Mouse (Mus musculus) CD4-positive naive resting alpha-beta T cell, adult 76 days (primary cell): ENCODE measurements around the gene Nlrp4f. TPM values are rescaled to one million over a fixed set of nuclear protein-coding genes. Genes with fewer than 3 reads are reported as not detected.

ENCODE experiments used
- total RNA-seq: library from RNA; stranded (reverse); gene quantifications from one replicate; pipeline ENCODE4 v1.2.4, GENCODE M21; 2023

Nlrp4f gene
- total RNA-seq = not detected

GRCm38 (mm10) chr13:65205877-65206276 lies at the start of gene Nlrp4f:
Gene Nlrp4f, minus strand, starts transcription at chr13:65205977.

GRCm38 (mm10) chr13:65149940-65150339 lies 55.8 kb downstream of the Nlrp4f start, which contains the start of gene Olfr466:
Gene Olfr466, plus strand, starts transcription at chr13:65150240.

GRCm38 (mm10) chr13:65137789-65138188 lies 68.0 kb downstream of the Nlrp4f start, which contains the start of gene Olfr465-ps1:
Gene Olfr465-ps1, plus strand, starts transcription at chr13:65138089.

Other genes starting within 250 kb of the Nlrp4f start
- gene Spata31d1c, start 172.9 kb downstream of the Nlrp4f start, total RNA-seq = not detected
- gene Prss47, start 153.2 kb downstream of the Nlrp4f start, total RNA-seq = not detected
- gene Mfsd14b, start 93.0 kb downstream of the Nlrp4f start, total RNA-seq = 39.5 TPM
- gene Olfr465-ps1, start 67.9 kb downstream of the Nlrp4f start, total RNA-seq = not detected
- not detected for gene Olfr466, start 55.7 kb downstream of the Nlrp4f start, total RNA-seq
- not detected for gene Gm10775, start 53.6 kb upstream of the Nlrp4f start, total RNA-seq
- 53.0 TPM for gene Zfp369, start 72.8 kb upstream of the Nlrp4f start, total RNA-seq